Mouse (Mus musculus) myocyte (in vitro differentiated cells): ENCODE measurements around the gene Ppm1e. TPM values are rescaled to one million over a fixed set of nuclear protein-coding genes. Genes with fewer than 3 reads are reported as not detected.

Experiments used
- H3K27me3 ChIP-seq: one replicate; pipeline ENCODE4 v1.6.1; 2011; ENCODE audit not compliant: control insufficient read depth, insufficient read depth, insufficient read length
- H3K36me3 ChIP-seq: one replicate; pipeline ENCODE4 v1.6.1; 2011; ENCODE audit not compliant: control insufficient read depth, insufficient read depth
- H3K4me2 ChIP-seq: one replicate; pipeline ENCODE4 v1.6.1; 2011; ENCODE audit warnings: low read depth, control low read depth
- H3K4me3 ChIP-seq: one replicate; pipeline ENCODE4 v1.5.1; 2011; ENCODE audit warnings: mild to moderate bottlenecking, control low read depth, moderate library complexity
- H3K79me2 ChIP-seq: one replicate; pipeline ENCODE4 v1.6.1; 2011; ENCODE audit not compliant: control insufficient read depth, insufficient read depth
- H3ac ChIP-seq: one replicate; pipeline ENCODE4 v1.6.1; 2011; ENCODE audit not compliant: control insufficient read depth, insufficient read length
- CEBPB ChIP-seq: IDR thresholded peaks from 2 replicates; pipeline ENCODE4 v1.6.1; 2011; ENCODE audit warnings: mild to moderate bottlenecking, moderate library complexity; ENCODE audit not compliant: poor library complexity, insufficient read depth, severe bottlenecking
- E2F4 ChIP-seq: IDR thresholded peaks from one replicate; pipeline ENCODE4 v1.6.1; 2011; ENCODE audit warnings: mild to moderate bottlenecking, control low read depth, moderate library complexity; ENCODE audit not compliant: insufficient read depth
- MAX ChIP-seq: IDR thresholded peaks from one replicate; pipeline ENCODE4 v1.6.1; 2011; ENCODE audit warnings: low read depth, mild to moderate bottlenecking, control low read depth
- MYOD1 ChIP-seq, 3 experiments: IDR thresholded peaks; one replicate each; pipeline ENCODE4 v1.6.1; 2011; ENCODE audit warnings: control low read depth in 2 of 3, low read depth in 2 of 3, mild to moderate bottlenecking in 2 of 3, moderate library complexity in 1 of 3; ENCODE audit not compliant: insufficient read length in 2 of 3, control insufficient read depth in 1 of 3
- MYOG ChIP-seq, 3 experiments: IDR thresholded peaks; one replicate each; pipeline ENCODE4 v1.6.1; 2011; ENCODE audit warnings: control low read depth in 2 of 3, low read depth in 2 of 3, mild to moderate bottlenecking in 2 of 3; ENCODE audit not compliant: insufficient read length in 2 of 3, control insufficient read depth in 1 of 3, insufficient read depth in 1 of 3
- POLR2A ChIP-seq: IDR thresholded peaks from one replicate; pipeline ENCODE4 v1.6.1; 2011; ENCODE audit warnings: low read depth, mild to moderate bottlenecking, control low read depth, moderate library complexity; ENCODE audit not compliant: insufficient read length
- POLR2AphosphoS2 ChIP-seq: IDR thresholded peaks from one replicate; pipeline ENCODE4 v1.6.1; 2011; ENCODE audit warnings: low read depth, control low read depth; ENCODE audit not compliant: insufficient read length
- REST ChIP-seq: IDR thresholded peaks from one replicate; pipeline ENCODE4 v1.6.1; 2011; ENCODE audit warnings: mild to moderate bottlenecking, control low read depth, moderate library complexity; ENCODE audit not compliant: insufficient read depth, insufficient read length
- SRF ChIP-seq: IDR thresholded peaks from one replicate; pipeline ENCODE4 v1.6.1; 2011; ENCODE audit warnings: low read depth; ENCODE audit not compliant: control insufficient read depth, insufficient read length
- TCF12 ChIP-seq: IDR thresholded peaks from one replicate; pipeline ENCODE4 v1.6.1; 2011; ENCODE audit warnings: mild to moderate bottlenecking, control low read depth; ENCODE audit not compliant: poor library complexity, insufficient read depth, severe bottlenecking
- TCF3 ChIP-seq: IDR thresholded peaks from one replicate; pipeline ENCODE4 v1.6.1; 2011; ENCODE audit warnings: low read depth, control low read depth; ENCODE audit not compliant: insufficient read length
- USF1 ChIP-seq: IDR thresholded peaks from one replicate; pipeline ENCODE4 v1.6.1; 2011; ENCODE audit warnings: low read depth, mild to moderate bottlenecking, control low read depth, moderate library complexity
- polyA plus RNA-seq: library from polyadenylated mRNA; unstranded; fragments of >200 nt; fragmentation: generic; extraction: Trizol; gene quantifications from one replicate; pipeline ENCODE4 v1.2.1, GENCODE M21; 2012; ENCODE audit warnings: missing spikeins

Gene Ppm1e
- polyA plus RNA-seq, 1 experiment, result 1.4 TPM

DNA sequence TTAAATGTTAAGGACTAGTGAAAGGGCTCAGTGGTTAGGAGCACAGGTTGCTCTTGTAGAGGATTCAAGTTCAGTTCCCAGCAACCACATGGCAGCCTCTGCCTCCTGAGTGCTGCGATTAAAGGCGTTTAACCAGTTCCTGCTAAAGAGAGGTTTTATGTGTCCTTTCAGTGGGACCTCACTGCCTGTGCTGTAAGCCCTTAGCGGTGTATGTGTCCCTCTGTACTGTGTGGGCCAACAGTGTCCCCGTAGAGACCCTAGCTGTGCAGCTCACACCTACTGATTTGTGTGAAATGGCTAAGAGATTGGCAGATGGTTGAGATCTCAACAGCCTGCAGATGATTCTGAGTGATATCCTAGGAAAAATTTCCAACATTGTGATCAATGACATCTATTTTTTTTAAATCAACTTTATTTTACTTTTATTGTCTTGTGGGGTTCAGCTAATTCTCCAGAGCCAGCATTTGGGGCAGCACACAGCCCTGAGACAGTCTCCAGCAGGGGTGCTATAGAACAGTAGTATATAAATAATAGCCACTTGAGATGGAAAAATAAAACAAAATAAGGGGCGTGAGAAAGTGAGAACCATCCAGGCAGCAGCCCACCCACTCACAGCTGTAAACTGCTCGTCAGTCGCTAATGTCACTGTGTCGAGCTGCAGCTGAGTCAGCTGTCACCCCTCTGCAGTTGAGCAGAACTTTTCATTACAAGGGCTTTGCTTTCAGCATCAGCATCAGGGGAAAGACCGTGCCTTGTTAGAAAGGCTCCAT is 111.9 kb downstream of the Ppm1e start:
- Histone ChIP-seq H3K27me3 (no peaks in the 10 kb centered on the region), H3ac (no peak overlapping the region), H3K4me2 (no peak overlapping the region), H3K36me3 (no peaks in the 10 kb centered on the region), H3K4me3 (no peak overlapping the region), H3K79me2 (no peaks in the 10 kb centered on the region)
- TF ChIP-seq MYOD1 (IDR thresholded peaks at IDR 0.05; ENCODE audit: control insufficient read depth in 1 of 3, insufficient read length in 2 of 3, low read depth in 2 of 3) (peak in 1 of 3 experiments; percentile 46), REST (no peak), POLR2AphosphoS2 (no peak), USF1 (no peak), E2F4 (no peak), TCF12 (no peak), MAX (no peak), TCF3 (no peak)

DNA sequence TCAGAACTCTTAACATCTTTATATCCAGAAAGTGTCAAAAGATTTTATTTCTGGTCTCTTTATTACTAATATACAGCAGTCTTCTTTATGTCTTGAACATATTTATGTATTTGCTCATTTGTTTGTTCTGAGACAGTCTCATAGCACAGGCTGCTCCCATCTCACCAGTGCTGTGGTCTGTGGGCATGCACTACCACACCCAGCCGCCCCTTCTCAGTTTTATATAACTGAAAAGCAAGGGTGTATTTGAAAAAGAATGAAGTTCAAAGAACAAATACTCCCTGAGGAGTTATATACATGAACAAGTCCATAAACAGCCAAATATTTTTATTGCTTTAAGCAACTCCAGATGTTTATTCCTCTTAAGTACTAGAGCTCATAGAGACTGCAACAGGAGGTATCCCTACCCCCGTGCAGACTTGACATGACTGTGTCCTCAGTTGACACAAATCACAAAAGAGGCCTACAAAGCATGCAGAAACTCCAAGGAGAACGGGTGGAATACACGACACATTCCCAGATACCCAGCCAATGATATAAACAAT is 112.6 kb downstream of the Ppm1e start:
- no peaks in the 10 kb centered on the region for H3K27me3 ChIP-seq
- no peaks in the 10 kb centered on the region for H3K79me2 ChIP-seq
- H3K4me3 ChIP-seq, result no peak overlapping the region

DNA sequence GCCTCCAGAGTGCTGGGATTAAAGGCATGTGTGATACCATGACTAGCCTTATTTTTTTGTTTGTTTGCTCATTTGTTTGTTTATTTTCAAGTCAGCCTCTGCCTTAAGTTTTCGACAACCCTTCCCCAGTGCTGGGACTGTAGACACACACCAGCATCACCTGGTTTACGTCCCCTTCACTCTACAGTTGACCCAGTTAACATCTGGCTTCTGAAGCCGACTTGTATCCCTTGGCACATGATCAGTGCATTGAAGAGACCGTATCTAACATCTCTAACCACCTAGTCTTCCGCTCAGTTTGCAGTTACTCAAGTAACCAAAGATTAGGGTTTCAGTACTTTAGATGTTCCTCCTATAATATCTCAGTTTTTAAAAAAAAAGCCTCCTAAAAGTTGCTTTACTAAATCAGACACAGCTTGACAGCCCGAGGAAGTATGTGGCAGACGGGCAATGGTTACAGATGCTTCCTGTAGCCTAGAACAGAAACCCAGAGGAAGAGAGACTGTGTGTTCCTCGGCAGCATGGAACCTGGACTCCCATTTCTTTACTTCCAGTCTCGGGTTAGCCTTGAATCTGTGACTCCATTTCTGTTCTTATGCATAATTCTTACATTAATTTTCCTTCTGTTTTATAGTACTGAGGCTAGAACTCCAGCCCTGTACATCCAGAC is 113.5 kb downstream of the Ppm1e start:
- Histone ChIP-seq H3K79me2 (no peaks in the 10 kb centered on the region), H3K4me2 (no peak overlapping the region), H3K4me3 (no peak overlapping the region), H3K27me3 (no peaks in the 10 kb centered on the region), H3K36me3 (no peaks in the 10 kb centered on the region), H3ac (no peak overlapping the region)
- TF ChIP-seq POLR2AphosphoS2 (no peak), CEBPB (no peak), POLR2A (no peak)

More for the DNA sequence above, 112.6 kb downstream of the Ppm1e start:
- no peak overlapping the region for H3K4me2 ChIP-seq
- no peaks in the 10 kb centered on the region for H3K36me3 ChIP-seq
- H3ac ChIP-seq, result no peak overlapping the region
- TF ChIP-seq MAX (no peak), TCF12 (no peak), E2F4 (no peak), MYOG (IDR thresholded peaks at IDR 0.05; ENCODE audit: control insufficient read depth in 1 of 3, insufficient read depth in 1 of 3, insufficient read length in 2 of 3, low read depth in 2 of 3) (no peak)

DNA sequence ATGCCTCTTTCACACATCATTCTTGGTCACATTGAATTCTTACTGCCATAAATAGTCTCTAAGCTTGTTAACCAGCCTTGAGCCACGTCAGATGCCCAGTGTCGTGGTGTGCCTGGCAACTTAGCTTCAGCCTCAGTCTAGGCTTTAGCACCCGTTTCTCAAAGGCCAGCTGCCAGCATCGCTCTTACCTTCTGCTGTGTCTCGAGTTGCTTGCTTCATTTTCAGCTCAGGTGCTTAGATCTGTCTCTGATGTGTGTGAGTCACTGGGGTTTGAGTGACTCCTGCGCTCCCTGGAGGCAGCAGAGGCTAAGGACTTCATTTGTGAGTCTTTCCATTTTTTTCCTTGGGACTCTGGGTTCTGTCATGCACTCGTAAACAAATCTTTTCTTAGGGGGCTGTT is 117.6 kb downstream of the Ppm1e start:
- H3K27me3 ChIP-seq, result no peaks in the 10 kb centered on the region
- TF ChIP-seq REST (no peak), POLR2A (no peak), MYOG (IDR thresholded peaks at IDR 0.05; ENCODE audit: control insufficient read depth in 1 of 3, insufficient read depth in 1 of 3, insufficient read length in 2 of 3, low read depth in 2 of 3) (no peak), E2F4 (no peak), SRF (no peak), MYOD1 (IDR thresholded peaks at IDR 0.05; ENCODE audit: control insufficient read depth in 1 of 3, insufficient read length in 2 of 3, low read depth in 2 of 3) (no peak), TCF3 (no peak), TCF12 (no peak), CEBPB (no peak), POLR2AphosphoS2 (no peak), MAX (no peak), USF1 (no peak)
- H3K4me3 ChIP-seq, result no peak overlapping the region
- H3K79me2 ChIP-seq, result no peaks in the 10 kb centered on the region
- H3K4me2 ChIP-seq, result no peak overlapping the region
- no peak overlapping the region for H3ac ChIP-seq
- H3K36me3 ChIP-seq, result no peaks in the 10 kb centered on the region

DNA sequence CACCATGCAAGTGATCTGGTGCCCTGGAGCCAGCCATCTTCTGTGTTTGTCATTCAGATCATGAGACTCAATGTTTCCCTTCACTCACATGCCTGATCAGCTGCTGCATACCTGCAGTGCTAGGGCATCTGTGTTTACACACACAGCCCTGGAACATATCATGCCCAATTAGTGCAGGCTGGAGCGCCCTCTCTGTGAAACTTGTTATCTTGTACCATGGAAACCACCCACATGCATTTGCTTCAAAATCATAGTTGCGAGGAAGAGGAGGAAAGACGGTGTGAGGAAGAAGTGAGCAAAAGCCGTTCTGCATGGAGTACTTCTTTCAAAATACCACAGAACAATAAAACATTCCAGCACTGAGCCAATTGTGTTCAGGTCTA is 118.0 kb downstream of the Ppm1e start:
- Histone ChIP-seq H3K27me3 (no peaks in the 10 kb centered on the region), H3K4me3 (no peak overlapping the region), H3K79me2 (no peaks in the 10 kb centered on the region), H3K4me2 (no peak overlapping the region), H3ac (no peak overlapping the region), H3K36me3 (no peaks in the 10 kb centered on the region)
- TF ChIP-seq REST (no peak), SRF (no peak), POLR2A (no peak), MYOD1 (IDR thresholded peaks at IDR 0.05; ENCODE audit: control insufficient read depth in 1 of 3, insufficient read length in 2 of 3, low read depth in 2 of 3) (no peak), MAX (no peak), TCF12 (no peak), E2F4 (no peak), MYOG (IDR thresholded peaks at IDR 0.05; ENCODE audit: control insufficient read depth in 1 of 3, insufficient read depth in 1 of 3, insufficient read length in 2 of 3, low read depth in 2 of 3) (no peak), POLR2AphosphoS2 (no peak), CEBPB (no peak), TCF3 (no peak), USF1 (no peak)
